Mouse (Mus musculus): ENCODE data around the gene Npepps. TPM values are rescaled to one million over a fixed set of nuclear protein-coding genes. Genes with fewer than 3 reads are reported as not detected.
A peak's percentile ranks its signal among the peaks of the same experiment; 100 is the strongest.

Npepps gene
- polyA plus RNA-seq, 1 experiment from 2014 or later, result 138 TPM

DNA sequence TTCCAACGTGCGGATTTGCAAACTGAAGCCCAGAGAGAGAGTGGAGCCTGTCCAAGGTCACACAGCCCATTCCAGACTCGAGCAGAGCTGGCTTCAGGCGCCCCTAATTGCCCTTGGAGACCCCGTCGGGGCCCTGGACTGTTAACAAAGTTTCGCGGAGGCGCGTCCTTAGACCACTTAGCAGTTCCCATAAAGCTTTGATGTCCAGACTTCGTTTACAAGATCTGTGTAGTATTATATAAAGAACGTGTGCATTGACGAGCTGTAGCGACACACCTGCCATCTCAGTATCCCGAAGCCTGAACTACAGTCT is 91.8 kb downstream of the Npepps start:
- Histone ChIP-seq H3K36me3 (replicated peaks) (peaks cover 20% of the 10 kb centered on the region), H3K4me2 (peak overlapping the region; percentile 83), H3K9me3 (no peaks in the 10 kb centered on the region), H3K27ac (peak overlapping the region; percentile 98), H3K4me3 (replicated peaks) (peak overlapping the region; percentile 92), H3K4me1 (peaks cover 39% of the 10 kb centered on the region), H3K27me3 (no peaks in the 10 kb centered on the region), H3K9ac (peak overlapping the region; percentile 74)
- ATAC-seq (ENCODE audit: low FRiP score), result no peak
- under 1% methylated on average over 15 of the region's 15 CpGs for WGBS

DNA sequence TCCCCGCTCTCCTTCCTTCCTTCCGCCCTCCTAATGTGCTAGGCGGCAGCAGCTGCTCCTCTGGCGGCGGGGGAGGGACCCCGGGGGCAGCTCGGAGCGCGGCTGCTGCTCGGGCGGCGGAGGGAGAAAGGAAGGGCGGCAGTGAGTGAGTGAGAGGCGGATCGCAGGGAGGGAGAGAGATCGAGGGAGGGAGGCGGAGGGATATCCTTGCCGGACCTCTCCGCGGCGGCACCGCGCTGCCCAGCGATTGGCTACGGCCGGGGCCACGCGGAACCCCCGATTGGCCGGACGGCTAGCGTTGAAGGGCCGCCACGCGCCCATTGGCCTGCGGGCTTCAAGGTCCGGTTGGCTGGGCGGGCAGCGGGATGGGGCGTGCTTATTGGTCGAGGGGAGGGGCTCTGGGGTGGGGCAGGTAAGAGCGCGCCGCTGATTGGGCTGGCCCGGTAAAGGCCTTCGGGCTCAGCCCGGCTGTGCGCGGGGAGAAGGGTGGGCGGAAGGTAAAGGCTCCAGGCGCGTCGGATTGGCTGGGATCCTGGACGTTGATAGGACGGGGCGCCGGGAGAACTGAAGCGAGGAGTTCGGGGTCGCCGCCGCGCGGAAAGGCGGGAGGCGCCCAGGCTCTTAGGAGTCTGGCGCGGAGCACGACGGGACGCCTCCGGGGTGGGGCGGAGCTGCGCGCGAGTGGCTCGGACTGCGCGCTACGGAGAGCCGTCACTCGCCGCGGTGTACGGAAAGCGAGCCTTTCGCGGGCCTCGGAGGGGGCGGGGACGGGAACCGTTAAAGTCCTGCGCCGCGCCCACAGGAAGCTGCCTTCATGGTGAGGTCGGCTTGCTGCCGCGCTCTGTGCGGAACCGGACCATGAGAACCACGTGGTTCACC is 92.4 kb downstream of the Npepps start, which contains the start of gene Kpnb1:
TSS of gene Kpnb1 (minus strand) at position 118 of the 879 bp plus-strand sequence.
- under 1% methylated on average over 90 of the region's 101 CpGs for WGBS
- ATAC-seq (ENCODE audit: low FRiP score), result peak; percentile 96

DNA sequence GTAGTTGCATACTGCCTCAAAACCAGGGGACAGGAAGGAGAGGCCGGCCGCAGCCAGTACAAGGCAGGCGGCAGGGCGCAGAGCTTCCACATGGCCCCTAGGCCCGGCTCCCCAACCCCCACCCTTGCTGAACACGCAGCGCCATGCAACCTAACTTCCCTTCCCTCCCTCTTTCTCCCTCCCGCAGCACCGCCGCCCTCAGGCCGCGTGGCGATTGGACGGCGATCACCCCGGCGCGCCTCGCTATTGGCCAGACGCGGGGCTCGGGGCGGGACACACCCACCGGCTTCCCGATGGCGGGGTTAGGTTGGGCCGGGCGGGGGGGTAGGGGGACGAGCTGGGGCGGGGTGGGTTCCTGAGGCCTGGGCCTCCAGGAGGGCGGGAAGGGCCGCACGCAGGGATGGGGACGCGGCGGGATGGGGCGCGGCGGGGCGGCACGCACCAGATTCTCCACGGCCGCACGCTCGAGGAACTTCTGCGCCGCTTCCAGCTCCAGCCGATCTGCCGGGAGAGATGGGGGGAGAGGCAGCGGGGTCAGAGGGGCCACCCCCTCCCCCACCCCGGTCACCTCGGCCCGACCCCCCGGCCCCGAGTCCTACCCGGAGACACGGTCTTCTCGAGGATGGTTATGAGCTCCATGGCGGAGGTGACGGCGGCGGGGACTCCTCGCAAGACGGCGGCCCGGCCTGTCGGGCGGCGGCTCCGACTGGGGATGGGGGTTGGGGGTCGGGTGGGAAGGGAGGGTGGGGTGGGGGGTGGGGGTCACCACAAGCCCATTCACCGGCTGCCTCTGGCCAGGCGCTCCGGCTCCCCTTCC is 93.3 kb downstream of the Npepps start:
- under 1% methylated on average over 69 of the region's 74 CpGs for WGBS
- H3K4me1 ChIP-seq, result peaks cover 39% of the 10 kb centered on the region
- H3K4me3 ChIP-seq (replicated peaks), result peak overlapping the region; percentile 92
- peak; percentile 79 for ATAC-seq (ENCODE audit: low FRiP score)
- peaks cover 34% of the 10 kb centered on the region for H3K36me3 ChIP-seq (replicated peaks)
- no peaks in the 10 kb centered on the region for H3K27me3 ChIP-seq
- H3K4me2 ChIP-seq, result peak overlapping the region; percentile 67
- no peaks in the 10 kb centered on the region for H3K9me3 ChIP-seq
- peak overlapping the region; percentile 98 for H3K27ac ChIP-seq
- H3K9ac ChIP-seq, result peak overlapping the region; percentile 95

More for the DNA sequence above, 92.4 kb downstream of the Npepps start, which contains the start of gene Kpnb1:
- Histone ChIP-seq H3K27ac (peak within 1 kb of the TSS; percentile 98), H3K27me3 (no peaks in the 10 kb centered on the region), H3K9ac (peak within 1 kb of the TSS; percentile 95), H3K4me1 (peaks cover 39% of the 10 kb centered on the region), H3K4me2 (peak within 1 kb of the TSS; percentile 83), H3K4me3 (replicated peaks) (peak within 1 kb of the TSS; percentile 92), H3K9me3 (no peaks in the 10 kb centered on the region), H3K36me3 (replicated peaks) (peaks cover 26% of the 10 kb centered on the region)

DNA sequence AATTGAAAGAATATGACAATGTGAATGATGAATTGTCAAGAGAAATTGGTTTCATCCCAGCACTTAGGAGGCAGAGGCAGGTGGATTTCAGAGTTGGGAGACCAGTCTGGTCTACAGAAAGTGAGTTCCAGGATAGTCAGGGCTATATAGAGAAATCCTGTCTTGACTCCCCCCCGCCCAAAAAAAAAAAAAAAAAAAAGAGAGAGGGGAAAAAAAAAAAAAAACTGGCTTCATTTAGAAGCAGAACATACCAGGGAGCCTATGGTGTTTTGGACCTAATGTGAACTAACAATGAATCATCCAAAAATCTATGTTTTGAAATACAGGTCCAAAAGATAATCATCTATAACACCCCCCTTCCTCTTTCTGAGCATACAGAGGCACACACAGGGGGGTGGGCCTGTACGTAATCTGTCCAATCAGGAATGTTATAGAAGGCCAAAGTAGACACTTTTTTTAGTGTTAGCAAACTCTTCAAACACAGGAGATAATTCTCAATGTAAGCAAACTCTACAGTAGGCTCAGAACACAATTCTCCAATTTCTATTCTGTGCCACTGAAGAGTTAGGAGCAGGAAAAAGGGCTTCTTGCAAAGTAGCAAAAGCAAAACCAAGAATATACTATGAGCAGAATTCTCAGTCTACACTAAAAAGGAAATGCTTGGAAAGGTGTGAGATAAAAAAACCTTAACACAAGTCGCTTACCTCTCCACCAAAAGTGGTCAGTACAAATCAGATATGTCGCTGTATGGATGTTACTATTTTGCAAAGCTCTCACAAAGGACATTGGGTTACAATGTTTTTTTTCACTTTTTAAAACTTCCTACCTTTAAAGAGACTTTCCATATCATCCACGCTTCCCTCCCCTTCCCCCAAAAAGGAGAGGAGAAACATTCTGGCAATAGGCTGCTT is 94.5 kb downstream of the Npepps start:
- Histone ChIP-seq H3K4me3 (replicated peaks) (peak overlapping the region; percentile 92), H3K36me3 (replicated peaks) (peaks cover 46% of the 10 kb centered on the region), H3K4me2 (peak overlapping the region; percentile 67), H3K9me3 (no peaks in the 10 kb centered on the region), H3K9ac (peak overlapping the region; percentile 95), H3K27me3 (no peaks in the 10 kb centered on the region), H3K27ac (no peak overlapping the region), H3K4me1 (peaks cover 39% of the 10 kb centered on the region)
- WGBS, result 68% methylated on average over 5 of the region's 5 CpGs
- ATAC-seq (ENCODE audit: low FRiP score), result no peak

DNA sequence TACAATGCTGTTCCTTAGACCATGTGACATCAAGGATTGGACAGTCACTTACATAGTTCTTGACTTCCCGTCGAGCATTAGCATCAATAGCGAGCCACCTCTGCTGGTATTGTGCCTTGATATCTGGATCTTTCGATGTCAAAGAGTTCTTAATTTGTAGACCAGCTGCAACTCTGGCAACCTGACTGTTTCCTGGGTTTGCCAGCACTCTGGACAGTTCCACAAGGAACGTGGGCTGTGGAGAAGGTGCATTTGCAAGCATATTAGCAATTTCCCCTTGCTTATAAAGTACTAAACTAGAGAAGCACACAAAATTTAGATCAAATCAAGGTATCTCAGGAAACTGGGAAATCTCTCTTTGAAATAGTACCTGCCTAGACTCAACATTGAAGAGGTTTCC is 95.6 kb downstream of the Npepps start:
- no peak overlapping the region for H3K4me2 ChIP-seq
- H3K27ac ChIP-seq, result no peak overlapping the region
- ATAC-seq (ENCODE audit: low FRiP score), result no peak
- no peak overlapping the region for H3K9ac ChIP-seq
- H3K36me3 ChIP-seq (replicated peaks), result peaks cover 57% of the 10 kb centered on the region
- 82% methylated on average over 5 of the region's 5 CpGs for WGBS
- H3K4me3 ChIP-seq (replicated peaks), result no peak overlapping the region
- no peaks in the 10 kb centered on the region for H3K27me3 ChIP-seq
- peaks cover 39% of the 10 kb centered on the region for H3K4me1 ChIP-seq
- no peaks in the 10 kb centered on the region for H3K9me3 ChIP-seq

DNA sequence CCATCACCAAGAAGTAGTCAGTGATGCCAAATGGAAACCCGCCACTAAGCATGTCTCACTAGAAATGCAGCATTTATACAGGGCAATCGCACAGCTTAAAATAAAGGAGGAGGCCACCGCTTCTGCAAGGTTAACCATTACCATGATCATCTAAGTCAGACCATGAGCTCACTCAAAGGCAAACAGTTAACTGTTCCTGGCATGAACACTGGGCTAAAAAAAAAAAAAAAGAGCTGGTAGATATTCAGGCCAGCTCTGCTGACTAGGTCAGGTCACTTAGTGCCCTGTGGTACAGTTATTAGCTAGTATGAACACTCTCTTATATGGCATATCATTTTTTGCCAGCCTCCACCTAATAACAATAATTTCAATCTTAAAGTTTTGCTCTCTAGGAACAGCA is 98.0 kb downstream of the Npepps start:
- no peak overlapping the region for H3K27ac ChIP-seq

DNA sequence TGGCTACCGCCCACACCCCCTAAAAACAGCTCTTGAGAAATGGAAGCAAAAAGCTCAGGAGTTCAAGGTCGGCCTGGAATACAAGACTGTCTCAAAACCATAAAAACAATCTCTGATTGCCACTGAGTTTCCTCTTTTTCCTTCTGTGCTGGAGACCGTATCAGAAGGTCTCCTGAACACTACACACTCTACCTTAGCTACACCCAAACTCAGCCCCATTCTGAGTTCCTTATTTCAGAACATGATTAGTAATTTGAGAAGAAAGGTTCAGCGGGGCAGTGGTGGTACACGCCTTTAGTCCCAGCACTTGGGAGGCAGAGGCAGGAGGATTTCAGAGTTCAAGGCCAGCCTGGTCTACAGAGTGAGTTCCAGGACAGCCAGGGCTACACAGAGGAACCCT is 99.4 kb downstream of the Npepps start:
- no peak for ATAC-seq (ENCODE audit: low FRiP score)
- Histone ChIP-seq H3K27ac (no peak overlapping the region), H3K9ac (no peak overlapping the region), H3K4me3 (replicated peaks) (no peak overlapping the region), H3K9me3 (no peaks in the 10 kb centered on the region), H3K4me2 (no peak overlapping the region), H3K27me3 (no peaks in the 10 kb centered on the region), H3K36me3 (replicated peaks) (peaks cover 94% of the 10 kb centered on the region), H3K4me1 (peaks cover 22% of the 10 kb centered on the region)
- WGBS, result 90% methylated on average over 5 of the region's 5 CpGs

More for the DNA sequence above, 98.0 kb downstream of the Npepps start:
- 92% methylated on average over 3 of the region's 3 CpGs for WGBS
- H3K9ac ChIP-seq, result no peak overlapping the region
- H3K4me3 ChIP-seq (replicated peaks), result no peak overlapping the region
- H3K9me3 ChIP-seq, result no peaks in the 10 kb centered on the region
- H3K36me3 ChIP-seq (replicated peaks), result peaks cover 80% of the 10 kb centered on the region
- ATAC-seq (ENCODE audit: low FRiP score), result no peak
- H3K4me1 ChIP-seq, result peaks cover 27% of the 10 kb centered on the region
- no peaks in the 10 kb centered on the region for H3K27me3 ChIP-seq
- H3K4me2 ChIP-seq, result no peak overlapping the region

DNA sequence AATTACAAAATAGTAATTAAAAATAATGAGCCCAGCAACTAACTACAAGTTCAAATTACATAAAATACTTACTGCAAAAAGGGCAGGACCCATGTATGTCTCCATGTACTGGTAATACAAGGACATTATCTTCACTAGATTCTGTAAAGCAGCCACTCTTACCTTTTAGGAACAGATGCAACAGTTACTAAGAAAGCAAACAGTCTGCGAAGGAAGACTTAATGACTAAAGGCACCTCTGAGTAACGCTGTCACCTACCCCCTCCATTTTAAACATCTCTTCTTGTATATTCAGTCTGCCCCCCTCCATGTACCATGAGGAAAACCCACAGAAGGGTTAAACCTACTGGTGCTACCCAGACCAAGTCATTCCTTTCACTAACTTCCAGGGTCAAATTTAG is 102.2 kb downstream of the Npepps start:
- peaks cover 99% of the 10 kb centered on the region for H3K36me3 ChIP-seq (replicated peaks)
- no peaks in the 10 kb centered on the region for H3K9me3 ChIP-seq
- H3K9ac ChIP-seq, result no peak overlapping the region
- no peak overlapping the region for H3K4me2 ChIP-seq
- no peak overlapping the region for H3K4me3 ChIP-seq (replicated peaks)
- H3K4me1 ChIP-seq, result no peaks in the 10 kb centered on the region; the same call in 1 of the 2 replicates
- H3K27me3 ChIP-seq, result no peaks in the 10 kb centered on the region
- 98% methylated on average over 2 of the region's 2 CpGs for WGBS
- ATAC-seq (ENCODE audit: low FRiP score), result no peak
- H3K27ac ChIP-seq, result no peak overlapping the region

DNA sequence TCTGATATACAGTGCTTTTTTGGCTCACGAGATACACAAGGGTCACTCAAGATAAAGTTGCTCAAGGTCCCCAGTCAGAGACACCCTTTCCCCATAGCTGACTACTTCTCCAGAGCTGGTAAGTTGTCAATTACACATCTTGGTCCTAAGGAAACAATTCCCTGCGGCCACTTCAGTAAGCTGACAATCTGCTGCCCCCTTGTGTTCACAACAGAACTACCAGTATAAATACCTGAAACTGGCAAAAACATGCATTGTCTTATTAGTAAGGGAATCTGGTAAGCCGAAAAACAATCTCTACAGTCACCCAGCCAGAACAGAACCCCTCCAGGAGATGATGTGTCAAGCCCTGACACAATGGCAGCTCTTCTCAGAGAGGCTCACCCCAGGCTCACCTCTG is 103.6 kb downstream of the Npepps start:
- Histone ChIP-seq H3K36me3 (replicated peaks) (peaks cover 97% of the 10 kb centered on the region), H3K9ac (no peak overlapping the region), H3K27ac (no peak overlapping the region)

DNA sequence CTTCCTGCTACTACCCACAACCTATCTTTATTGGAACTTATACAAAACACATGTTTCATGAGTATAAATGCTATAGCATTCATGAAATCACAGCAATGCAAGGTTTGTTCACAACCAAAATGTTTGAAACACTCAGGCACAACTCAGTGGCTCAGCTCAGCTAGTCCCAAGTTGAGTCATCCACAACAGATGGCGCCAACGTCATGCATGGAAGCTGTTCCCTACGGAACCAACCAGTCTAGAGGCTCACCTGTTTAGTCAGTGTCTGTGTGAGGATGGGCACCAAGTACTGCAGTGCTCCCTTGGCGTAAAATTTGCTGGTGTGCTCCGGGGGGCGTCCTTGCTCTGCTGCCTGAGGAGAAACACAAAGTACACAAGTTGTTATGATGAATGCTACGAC is 104.9 kb downstream of the Npepps start:
- WGBS, result 95% methylated on average over 7 of the region's 7 CpGs
- no peak overlapping the region for H3K27ac ChIP-seq
- H3K9me3 ChIP-seq, result no peaks in the 10 kb centered on the region
- peaks cover 97% of the 10 kb centered on the region for H3K36me3 ChIP-seq (replicated peaks)
- H3K27me3 ChIP-seq, result no peaks in the 10 kb centered on the region
- no peak for ATAC-seq (ENCODE audit: low FRiP score)
- no peak overlapping the region for H3K4me2 ChIP-seq
- no peaks in the 10 kb centered on the region for H3K4me1 ChIP-seq
- no peak overlapping the region for H3K9ac ChIP-seq
- H3K4me3 ChIP-seq (replicated peaks), result no peak overlapping the region

More for the DNA sequence above, 103.6 kb downstream of the Npepps start:
- 58% methylated on average over 3 of the region's 3 CpGs for WGBS
- Histone ChIP-seq H3K4me3 (replicated peaks) (no peak overlapping the region), H3K4me2 (no peak overlapping the region), H3K9me3 (no peaks in the 10 kb centered on the region), H3K27me3 (no peaks in the 10 kb centered on the region), H3K4me1 (no peaks in the 10 kb centered on the region)
- ATAC-seq (ENCODE audit: low FRiP score), result no peak

DNA sequence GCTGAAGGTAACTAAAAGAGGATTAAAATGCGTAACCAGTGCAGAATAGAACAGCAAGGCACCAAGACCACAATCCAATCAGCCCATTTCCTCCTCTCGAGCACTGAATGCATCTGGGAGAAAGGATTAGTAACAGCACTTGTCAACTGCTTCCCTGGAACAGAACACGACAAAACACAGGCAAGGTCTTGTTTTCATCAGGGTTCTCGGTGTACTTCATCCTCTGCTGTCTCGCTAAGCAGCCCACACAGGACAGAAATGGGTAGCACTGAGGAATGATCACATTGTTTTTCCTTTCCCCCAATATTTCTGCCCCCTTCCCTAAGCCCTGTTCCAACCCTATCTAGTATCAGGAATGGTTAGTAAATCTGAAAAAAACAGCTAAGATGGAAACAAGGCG is 120.1 kb downstream of the Npepps start:
- Histone ChIP-seq H3K27me3 (no peaks in the 10 kb centered on the region), H3K4me2 (no peak overlapping the region), H3K9me3 (no peaks in the 10 kb centered on the region), H3K4me1 (no peaks in the 10 kb centered on the region), H3K36me3 (replicated peaks) (peaks cover 94% of the 10 kb centered on the region), H3K4me3 (replicated peaks) (no peak overlapping the region), H3K9ac (no peak overlapping the region), H3K27ac (no peak overlapping the region)
- no peak for ATAC-seq (ENCODE audit: low FRiP score)
- 62% methylated on average over 6 of the region's 6 CpGs for WGBS

All from forebrain, embryonic 12.5 days (tissue).